Mouse (Mus musculus) ES-E14 (cell line): Measurements from ENCODE around the gene Nup88.

Experiments used
- CHD2 ChIP-seq: IDR thresholded peaks from 2 replicates; pipeline ENCODE4 v1.6.1; 2014; ENCODE audit warnings: mild to moderate bottlenecking, low read depth, low read length, inconsistent platforms
- HCFC1 ChIP-seq: IDR thresholded peaks from 2 replicates; pipeline ENCODE4 v1.6.1; 2012; ENCODE audit warnings: low read length, inconsistent platforms, borderline replicate concordance; ENCODE audit not compliant: insufficient read depth
- MAFK ChIP-seq: IDR thresholded peaks from 2 replicates; pipeline ENCODE4 v1.6.1; 2014; ENCODE audit warnings: mild to moderate bottlenecking, low read depth, low read length, inconsistent platforms; ENCODE audit not compliant: insufficient read depth
- ZC3H11A ChIP-seq: IDR thresholded peaks from 2 replicates; pipeline ENCODE4 v1.6.1; 2012; ENCODE audit warnings: low read depth, mild to moderate bottlenecking, inconsistent platforms, low read length, borderline replicate concordance
- ZNF384 ChIP-seq: IDR thresholded peaks from 2 replicates; pipeline ENCODE4 v1.6.1; 2012; ENCODE audit warnings: low read depth, low read length, inconsistent platforms

DNA sequence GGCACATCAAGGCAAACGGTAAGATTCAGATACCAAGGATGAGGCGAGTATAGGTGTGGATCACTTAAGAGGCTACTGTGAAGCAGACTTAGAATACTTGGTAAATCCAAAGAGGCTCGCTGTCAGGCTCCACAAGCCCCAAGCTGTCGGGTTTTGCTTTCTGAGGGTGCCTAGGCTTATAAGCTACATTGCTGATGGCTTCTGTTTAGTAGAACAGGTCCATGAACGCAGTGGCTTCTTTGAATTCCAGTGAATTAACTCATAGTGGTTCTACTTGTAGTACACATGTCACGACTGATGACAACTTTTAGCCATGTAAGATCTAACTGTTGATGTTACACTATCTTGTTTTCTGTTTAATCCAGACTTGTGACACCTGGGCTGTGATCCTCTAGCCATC lies 7.5 kb upstream of the Nup88 start:
- TF ChIP-seq ZC3H11A (no peak), CHD2 (no peak), HCFC1 (no peak), ZNF384 (no peak), MAFK (no peak)
